Mouse (Mus musculus): ENCODE measurements around the gene Dbndd1.

- TF ChIP-seq POLR2A (IDR thresholded peaks at IDR 0.05; ENCODE audit: extremely low read depth, insufficient read depth, low read length): no peak
- TF ChIP-seq CTCF (IDR thresholded peaks at IDR 0.05; ENCODE audit: low read depth, low read length): no peak
Observed at GRCm38 (mm10) chr8:123467476-123467875, 47.8 kb downstream of the Dbndd1 start.

Measured in liver, adult 2 months (tissue).